Mouse (Mus musculus) ovary, postnatal 10 days (tissue): ENCODE data around the gene Lilr4b.
"Not testable (repeated sequence)": the region's sequence is repeated elsewhere in the genome, so short reads cannot be mapped to it uniquely, and the experiment has no call there.

Source experiments
- DNase-seq: peaks from one replicate; pipeline ENCODE4 v3.0.0; 2022; ENCODE audit warnings: low spot score

Lilr4b gene

DNA sequence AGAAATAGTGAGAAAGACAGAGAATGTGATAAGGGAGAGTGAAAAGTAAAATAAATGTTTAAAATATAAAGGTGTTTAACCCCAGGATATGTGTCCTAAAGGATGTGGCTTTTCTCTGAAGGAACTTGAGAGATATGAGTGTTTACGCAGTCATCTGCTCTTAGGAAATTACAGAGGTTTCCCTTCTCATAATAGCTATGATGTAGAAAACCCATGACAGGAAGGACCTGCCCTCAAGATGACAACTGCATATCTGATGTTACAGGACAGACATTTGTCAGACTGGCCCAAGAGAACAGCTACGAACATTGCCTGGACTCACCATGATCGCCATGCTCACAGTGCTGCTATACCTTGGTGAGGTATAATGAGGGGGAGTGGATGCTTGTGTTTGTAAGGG is at the start of gene Lilr4b, which contains the start of gene Gm49339:
Lilr4b (plus strand) TSS at position 236 of the 400 bp plus-strand sequence.
Gm49339 (plus strand) TSS at position 216 of the 400 bp plus-strand sequence.
- DNase-seq, result not testable (repeated sequence)

DNA sequence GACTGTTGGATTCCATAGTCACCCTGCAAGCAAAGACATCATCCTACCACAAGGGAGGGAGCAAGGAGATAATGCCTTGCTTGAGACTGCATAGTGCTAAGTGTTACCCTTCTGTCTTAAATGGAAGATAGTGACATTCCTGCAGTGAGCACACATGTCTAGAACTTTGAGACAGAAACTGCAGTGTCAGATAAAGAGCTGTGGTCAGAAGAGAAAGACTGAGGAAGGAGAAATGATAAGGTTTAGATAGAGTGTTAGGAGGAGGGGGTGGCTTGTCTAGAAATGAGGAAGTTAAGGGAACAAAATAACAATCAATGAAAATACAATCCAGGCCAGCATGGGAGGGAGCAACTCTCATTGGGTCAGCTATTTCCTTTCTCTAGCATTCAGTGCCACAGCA is 47.5 kb upstream of the Lilr4b start:
- no peak for DNase-seq

DNA sequence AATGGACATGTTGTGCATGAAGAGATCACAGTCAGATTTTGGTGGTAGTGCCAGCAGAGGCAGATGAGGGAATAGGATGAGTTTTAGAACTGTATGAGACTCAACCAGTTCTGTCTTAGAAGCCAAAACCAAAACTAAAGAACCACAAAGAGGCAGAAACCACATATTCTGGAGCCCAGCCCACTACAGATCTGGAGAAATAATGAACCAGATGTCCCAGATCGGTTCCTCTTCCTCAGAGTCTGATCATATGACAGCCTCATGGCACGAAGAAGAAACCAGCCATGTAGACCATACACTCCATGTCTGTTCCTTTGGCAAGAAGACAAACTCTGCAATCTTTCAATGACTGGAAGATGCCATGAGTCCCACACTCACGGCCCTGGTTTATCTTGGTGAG is 44.7 kb upstream of the Lilr4b start:
- DNase-seq, result no peak

- no peak for DNase-seq
These were observed 28.8 kb upstream of the Lilr4b start for GRCm38 (mm10) chr10:51451610-51452009.

DNA sequence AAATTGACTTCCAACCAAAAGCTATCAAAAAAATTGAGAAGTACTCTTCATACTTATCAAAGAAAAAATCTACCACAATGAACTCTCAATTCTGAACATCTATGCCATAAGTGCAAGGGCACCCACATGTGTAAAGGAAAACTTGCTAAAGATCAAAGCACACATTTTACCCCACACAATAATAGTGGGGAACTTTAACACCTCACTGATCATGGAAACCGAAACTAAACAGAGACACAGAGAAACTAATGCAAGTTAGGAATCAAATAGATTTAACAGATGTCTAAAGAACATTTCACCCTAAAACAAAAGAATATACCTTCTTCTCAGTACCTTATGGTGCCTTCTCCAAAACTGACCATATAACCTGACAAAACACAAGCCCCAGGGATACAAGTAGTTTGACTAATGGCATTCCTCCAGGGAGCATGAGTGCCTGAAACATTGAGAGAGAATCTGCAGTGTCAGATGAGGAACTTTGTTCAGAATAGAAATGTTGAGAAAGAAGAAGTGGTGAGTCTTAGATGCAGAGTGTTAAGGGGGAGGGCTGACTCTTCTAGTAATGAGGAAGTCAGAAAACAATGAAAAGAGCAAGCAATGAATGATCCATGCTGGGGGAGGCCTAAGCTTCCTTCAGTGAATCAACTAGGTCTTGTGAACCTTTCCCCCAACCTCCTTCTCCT is 26.7 kb upstream of the Lilr4b start:
- no peak for DNase-seq

DNA sequence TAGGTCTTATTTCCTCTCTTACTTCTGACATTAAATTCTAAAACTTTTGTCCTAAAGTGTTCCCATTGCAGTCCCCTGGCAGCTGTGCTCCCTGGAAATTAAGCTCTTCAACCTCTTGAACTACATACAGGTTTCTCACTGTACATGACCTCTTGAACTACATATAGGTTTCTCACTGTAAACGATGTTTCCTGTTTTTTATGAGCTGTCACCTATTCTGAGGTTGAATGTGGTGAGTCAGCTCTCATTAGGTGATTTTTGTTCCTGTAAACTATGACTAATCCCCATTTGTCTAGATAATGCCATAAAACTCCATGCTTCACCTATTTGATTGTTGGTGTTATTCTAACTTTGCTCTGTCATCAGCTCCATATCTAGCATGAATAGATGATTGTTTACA is 26.1 kb upstream of the Lilr4b start:
- no peak for DNase-seq

- DNase-seq, result no peak
These were observed 24.7 kb upstream of the Lilr4b start for GRCm38 (mm10) chr10:51455762-51456161.

- no peak for DNase-seq
These were observed 24.1 kb upstream of the Lilr4b start for GRCm38 (mm10) chr10:51456369-51456768.

- DNase-seq, result not testable (repeated sequence)
These were observed 16.6 kb upstream of the Lilr4b start for GRCm38 (mm10) chr10:51463800-51464199.

DNA sequence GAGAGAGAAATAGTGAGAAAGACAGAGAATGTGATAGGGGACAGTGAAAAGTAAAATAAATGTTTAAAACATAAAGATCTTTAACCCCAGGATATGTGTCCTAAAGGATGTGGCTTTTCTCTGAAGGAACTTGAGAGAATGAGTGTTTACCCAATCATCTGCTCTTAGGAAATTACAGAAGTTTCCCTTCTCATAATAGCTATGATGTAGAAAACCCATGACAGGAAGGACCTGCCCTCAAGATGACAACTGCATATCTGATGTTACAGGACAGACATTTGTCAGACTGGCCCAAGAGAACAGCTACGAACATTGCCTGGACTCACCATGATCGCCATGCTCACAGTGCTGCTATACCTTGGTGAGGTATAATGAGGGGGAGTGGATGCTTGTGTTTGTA is 10.3 kb downstream of the Lilr4b start, which contains the start of gene Lilrb4a:
Lilrb4a (plus strand) TSS at position 266 of the 400 bp plus-strand sequence.
- not testable (repeated sequence) for DNase-seq

- no peak for DNase-seq
These were observed 39.6 kb downstream of the Lilr4b start for GRCm38 (mm10) chr10:51520021-51520420.

DNA sequence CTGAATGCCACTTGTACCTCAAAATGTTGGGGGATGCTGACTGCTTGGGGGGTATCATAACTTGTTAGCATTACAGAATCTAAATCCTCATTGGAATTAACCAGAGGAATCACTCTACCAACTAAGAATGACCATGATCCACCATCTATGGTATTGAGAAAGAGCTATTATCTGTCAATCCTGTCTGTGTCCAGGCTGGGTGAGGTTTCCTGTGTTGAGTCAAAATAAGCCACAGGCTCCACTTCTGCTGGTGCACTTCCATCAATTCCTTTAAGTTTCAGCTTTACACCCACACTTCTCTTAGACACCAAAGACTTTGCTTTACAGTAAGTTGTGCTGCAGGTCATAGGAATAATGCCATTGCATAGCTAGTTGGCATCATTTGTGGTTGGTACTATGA is 41.0 kb downstream of the Lilr4b start:
- no peak for DNase-seq

GRCm38 (mm10) chr10:51526090-51526489 is 45.7 kb downstream of the Lilr4b start:
- DNase-seq, result no peak

- no peak for DNase-seq
These were observed 46.2 kb downstream of the Lilr4b start for GRCm38 (mm10) chr10:51526633-51527032.

GRCm38 (mm10) chr10:51528840-51529434 is 48.5 kb downstream of the Lilr4b start:
- no peak for DNase-seq

- no peak for DNase-seq
These were observed 49.1 kb downstream of the Lilr4b start for GRCm38 (mm10) chr10:51529497-51529896.

- no peak for DNase-seq
These were observed 50.4 kb downstream of the Lilr4b start for GRCm38 (mm10) chr10:51530813-51531212.
